Mouse (Mus musculus): Measurements from ENCODE around the gene Nlrx1. TPM values are rescaled to one million over a fixed set of nuclear protein-coding genes. Genes with fewer than 3 reads are reported as not detected.

Nlrx1 gene
- total RNA-seq, 2 experiments from 2014 or later = 13.5 TPM

DNA sequence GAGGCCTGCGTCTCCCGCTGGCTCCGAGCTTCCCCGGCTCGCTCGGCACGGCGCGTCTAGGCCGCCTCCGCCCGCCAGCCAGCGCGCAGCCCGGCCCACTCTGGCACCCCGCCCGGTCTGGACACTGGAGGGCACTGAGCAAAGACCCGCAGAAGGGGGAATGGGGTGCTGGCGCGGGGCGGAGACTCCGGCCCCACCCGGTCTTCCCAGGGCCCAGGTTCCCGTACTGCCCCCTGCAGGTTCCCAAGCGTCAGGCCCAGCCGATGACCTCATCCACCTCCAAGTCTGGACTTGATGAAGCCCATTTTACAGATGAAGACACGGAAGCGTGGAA, 405 bp downstream of the Nlrx1 start:
- DNase-seq = peak; percentile 78 to 84

GRCm38 (mm10) chr9:44267319-44268026, 926 bp downstream of the Nlrx1 start:
- DNase-seq = no peak

DNA sequence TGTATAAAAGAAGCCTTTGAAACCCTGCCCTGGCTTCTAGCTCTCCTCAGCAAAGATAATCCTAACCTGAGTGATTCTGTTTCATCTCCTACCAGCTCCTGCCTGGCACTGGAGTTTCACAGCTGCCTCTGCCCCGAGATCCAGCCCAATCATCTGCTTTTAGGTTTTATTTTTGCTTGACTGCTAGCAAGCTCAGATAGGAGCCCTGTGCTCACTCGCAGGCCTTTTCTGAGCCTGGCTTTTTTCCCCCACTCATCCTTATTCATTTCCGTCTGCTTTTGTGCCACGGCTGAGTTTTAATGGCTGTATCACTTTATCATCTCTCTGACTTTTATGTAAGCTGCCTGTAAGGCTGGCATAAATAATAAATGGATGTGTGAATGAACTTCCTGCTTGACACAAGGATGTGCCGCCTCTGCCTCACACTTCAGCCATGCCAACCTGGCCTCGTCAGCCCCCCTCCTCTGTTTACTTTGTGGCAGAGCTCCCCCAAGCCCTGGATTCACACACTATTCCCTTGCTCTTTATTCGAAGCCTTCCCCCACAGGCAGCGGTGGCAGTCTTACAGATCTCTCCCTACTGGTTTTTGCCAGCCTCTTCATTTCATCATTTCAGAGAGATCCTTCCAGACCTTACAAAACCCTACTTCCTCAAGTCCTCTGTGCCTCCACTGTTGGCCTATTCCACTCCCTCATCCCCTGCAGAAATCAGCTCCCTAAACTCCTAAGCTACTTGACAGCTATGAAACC, 1.7 kb downstream of the Nlrx1 start:
- DNase-seq = no peak

DNA sequence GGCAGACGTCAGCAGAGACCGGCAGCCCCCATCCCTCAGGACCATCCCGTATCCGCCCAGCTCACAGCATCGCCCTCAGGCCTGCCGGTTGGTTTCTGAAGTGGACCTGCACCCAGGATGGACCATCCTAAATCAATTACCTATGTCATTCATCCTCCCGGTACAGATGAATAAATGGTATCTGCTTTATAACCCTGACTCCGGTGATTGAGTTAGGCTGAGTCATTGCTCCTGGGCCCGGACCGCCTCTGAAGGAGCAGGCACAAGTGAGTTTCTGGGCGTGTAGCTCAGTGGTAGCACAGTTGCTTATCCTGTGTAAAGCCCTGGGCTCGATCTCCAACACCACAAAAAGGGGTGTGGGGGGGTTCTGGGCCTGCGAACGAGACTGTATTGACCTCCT, 7.0 kb downstream of the Nlrx1 start:
- no peak for DNase-seq

DNA sequence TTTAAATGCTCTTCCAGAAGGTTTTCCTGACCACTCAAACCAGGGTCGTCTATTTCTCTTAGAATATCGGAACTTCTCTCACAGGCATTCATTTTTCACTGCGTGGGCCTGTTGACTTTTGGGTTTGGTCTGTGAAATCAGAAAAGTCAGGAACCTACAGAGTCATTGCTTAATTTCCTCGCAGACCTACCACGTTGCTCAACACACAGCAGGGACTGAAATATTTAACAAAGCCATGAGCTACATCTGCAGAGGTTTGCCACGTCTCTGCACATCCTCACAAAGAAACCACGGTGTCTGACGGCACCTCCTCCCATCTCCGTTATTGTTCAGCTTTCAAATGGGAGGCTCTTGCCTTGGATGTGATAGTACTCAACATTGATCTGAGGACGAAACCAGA, 9.4 kb downstream of the Nlrx1 start:
- DNase-seq = no peak

DNA sequence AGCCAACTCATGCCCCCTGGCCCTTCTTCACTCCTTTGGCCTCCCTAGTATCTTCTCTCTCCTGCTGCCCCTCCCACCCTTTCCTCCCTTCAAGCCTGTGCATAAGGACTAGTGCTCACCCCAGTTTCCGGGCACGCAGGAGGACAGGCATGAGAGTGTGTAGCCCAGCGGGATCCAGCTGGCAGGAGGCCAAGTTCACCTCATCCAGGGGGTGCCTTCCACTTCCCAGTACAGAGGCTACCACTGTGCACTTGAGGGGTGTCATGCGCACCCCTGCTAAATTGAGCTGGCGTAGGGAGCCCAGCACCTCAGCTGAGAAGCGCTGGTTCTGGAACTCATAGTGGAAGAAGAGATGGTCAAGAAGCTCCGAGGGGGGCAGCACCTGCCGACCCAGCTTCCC, 12.2 kb downstream of the Nlrx1 start:
- no peak for DNase-seq

DNA sequence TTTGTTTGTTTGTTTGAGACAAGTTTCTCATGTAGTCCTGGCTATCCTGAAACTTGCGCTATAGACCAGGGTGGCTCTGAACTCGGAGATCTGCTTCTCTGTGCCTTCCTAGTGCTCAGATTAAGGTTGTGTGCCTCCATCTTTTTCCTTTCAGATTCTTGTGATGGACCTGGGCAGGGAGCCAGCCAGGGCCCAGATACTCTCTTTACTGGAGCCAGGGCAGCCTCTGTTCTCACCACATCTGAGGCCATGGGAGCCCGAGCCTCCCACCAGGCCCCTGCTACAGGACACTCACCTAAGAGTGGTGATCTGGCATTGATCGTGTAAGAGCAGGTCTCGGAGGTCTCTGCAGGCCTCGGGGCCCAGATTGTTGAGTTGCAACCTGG, 13.3 kb downstream of the Nlrx1 start:
- DNase-seq = no peak

- DNase-seq = no peak
Observed at GRCm38 (mm10) chr9:44254508-44255135, 13.8 kb downstream of the Nlrx1 start.

GRCm38 (mm10) chr9:44253441-44253840, 15.0 kb downstream of the Nlrx1 start:
- DNase-seq = no peak

DNA sequence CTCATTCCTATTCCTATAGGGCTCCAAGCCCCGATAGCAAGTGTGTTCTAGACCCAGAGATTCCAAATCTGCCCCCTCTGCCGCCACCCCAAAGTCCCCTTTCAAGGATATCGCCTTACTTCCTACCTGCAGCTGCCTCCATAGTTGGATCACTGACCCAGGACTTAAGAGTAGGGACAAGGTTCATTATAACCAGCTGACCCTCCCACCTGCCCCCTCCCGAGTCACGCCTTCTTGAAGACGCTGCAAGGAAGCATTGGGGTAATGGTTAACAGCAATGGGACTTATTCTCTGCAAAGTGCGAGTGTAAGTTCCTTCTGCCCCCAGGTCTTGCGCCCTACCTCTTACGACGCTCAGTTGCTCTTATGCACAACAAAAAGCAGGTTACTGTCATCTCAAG, 17.1 kb downstream of the Nlrx1 start, which contains the start of gene Pdzd3:
Pdzd3 (minus strand) TSS at position 158 of the 400 bp plus-strand sequence.
- no peak for DNase-seq

DNA sequence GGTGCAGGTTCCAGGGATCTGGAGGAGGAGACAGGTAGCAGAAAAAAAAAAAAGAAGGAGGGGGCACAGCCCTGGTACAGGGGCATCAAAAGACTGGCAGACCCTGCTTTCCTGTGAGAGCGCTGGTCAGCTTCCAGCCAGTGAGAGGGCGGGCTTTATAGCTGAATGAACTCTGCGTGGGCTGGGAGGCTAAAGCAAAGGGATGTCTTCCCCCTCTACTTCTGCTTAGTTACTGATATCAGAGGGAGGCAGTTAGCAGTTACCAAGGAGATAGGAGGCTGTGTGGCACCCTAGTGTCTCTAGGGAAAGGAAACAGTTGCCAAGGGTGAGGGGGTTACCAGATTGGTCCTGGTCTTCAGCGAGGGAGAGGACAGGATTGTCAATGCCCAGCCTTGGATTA, 18.0 kb downstream of the Nlrx1 start:
- peak in 1 of 2 experiments; percentile 50 for DNase-seq

GRCm38 (mm10) chr9:44249181-44250146, 18.9 kb downstream of the Nlrx1 start:
- peak; percentile 62 to 68 for DNase-seq

DNA sequence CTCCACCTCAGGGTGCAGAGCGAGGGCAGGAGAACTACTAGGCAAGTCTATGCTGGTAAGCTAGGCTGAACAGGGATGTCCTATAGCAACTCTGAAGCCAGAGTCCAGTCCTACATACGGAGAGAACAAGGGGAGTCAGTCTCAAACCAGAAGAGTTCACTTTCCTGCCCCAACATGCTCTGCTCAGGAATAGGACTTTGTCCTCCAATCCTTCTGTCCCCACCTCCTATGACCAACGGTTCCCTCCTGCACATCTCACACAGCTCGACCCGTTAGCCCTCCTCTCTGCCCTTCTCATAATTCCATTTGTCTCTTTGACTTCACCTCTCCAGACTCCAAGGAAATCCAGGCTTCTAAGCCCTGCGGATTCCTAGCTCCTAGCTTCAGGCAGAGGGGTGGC, 20.5 kb downstream of the Nlrx1 start:
- DNase-seq = no peak

GRCm38 (mm10) chr9:44243621-44244020, 24.8 kb downstream of the Nlrx1 start:
- no peak for DNase-seq

DNA sequence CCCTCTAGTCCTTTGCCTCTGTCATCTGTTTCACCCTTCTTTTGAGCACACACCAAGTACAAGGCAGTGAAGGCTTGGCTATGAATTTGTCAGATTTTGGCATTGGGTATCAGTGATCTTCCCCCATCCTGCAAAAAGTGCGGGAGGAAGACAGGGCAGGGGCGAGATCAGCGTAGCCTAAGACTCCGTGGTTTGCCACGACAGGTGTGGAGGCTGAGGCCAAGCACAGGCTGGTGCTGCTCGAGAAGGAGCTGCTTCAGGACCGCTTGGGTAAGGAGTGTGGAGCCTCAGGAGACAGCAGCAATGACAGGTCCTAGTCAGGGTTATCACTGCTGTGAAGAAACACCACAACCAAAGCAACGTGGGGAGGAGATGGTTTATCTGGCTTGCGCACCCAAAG, 27.0 kb downstream of the Nlrx1 start:
- no peak for DNase-seq

GRCm38 (mm10) chr9:44240911-44241310, 27.5 kb downstream of the Nlrx1 start:
- no peak for DNase-seq

GRCm38 (mm10) chr9:44240399-44240798, 28.0 kb downstream of the Nlrx1 start, which contains the start of gene Ccdc153:
Gene Ccdc153, plus strand, starts transcription at chr9:44240676.
- DNase-seq = no peak

- no peak for DNase-seq
Observed at GRCm38 (mm10) chr9:44239447-44239846, 29.0 kb downstream of the Nlrx1 start.

DNA sequence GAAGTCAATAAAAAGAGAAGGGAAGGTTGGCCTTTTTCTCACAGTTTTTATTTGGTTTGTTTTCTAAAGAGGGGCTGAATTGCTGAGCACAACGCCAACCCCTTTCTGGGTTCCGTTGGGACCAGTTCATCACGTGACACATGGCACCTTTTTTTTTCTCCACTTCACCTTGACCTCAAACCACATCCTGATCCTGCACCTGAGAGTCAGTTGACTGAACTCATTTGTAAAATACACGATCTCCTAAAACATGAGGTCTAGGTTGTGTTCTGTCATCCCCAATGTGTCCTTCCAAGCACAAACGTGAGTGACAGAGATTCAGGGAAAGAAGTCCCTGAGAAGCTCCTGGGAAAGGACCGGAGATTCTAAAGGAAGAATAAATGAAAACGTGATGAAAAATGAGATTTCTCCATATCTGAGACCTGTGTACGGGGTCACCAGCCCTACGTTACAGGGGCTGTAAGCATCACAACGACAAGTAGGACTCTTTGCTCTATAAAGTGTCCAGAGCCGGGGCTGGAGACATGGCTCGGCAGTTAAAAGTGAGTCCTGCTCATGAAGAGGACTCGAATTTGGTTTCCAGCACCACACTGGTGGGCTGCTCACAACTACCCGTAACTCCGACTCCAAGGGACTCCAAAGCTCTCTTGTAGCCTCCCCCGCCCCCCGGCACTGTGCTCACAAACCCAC, 29.8 kb downstream of the Nlrx1 start:
- no peak for DNase-seq

DNA sequence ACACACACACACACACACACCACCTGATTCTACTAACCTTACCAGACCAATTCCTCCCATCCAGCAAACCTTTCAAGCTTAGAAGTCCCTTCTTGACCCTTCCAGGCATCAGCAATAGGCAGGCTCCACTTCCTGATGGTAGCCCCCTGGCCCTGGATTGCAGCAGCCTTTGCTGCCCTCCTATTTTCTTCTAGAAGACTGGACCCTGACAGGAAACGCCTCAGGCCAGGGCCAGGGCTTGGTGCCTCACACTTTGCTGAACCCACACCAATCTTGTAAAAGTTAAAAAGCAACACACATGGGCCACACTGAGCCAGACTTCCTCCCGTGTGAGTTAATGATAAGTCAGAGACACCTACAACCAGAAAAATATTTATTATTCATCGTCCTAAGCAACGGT, 31.3 kb downstream of the Nlrx1 start:
- no peak for DNase-seq

- DNase-seq = no peak
Observed at GRCm38 (mm10) chr9:44236601-44237000, 31.8 kb downstream of the Nlrx1 start.
